Mouse (Mus musculus): ENCODE measurements around the gene Klk1. TPM values are rescaled to one million over a fixed set of nuclear protein-coding genes. Genes with fewer than 3 reads are reported as not detected.

Gene Klk1
- polyA plus RNA-seq (2012; ENCODE audit: low replicate concordance): 1.5 and 4.1 TPM in 2 replicates

DNA sequence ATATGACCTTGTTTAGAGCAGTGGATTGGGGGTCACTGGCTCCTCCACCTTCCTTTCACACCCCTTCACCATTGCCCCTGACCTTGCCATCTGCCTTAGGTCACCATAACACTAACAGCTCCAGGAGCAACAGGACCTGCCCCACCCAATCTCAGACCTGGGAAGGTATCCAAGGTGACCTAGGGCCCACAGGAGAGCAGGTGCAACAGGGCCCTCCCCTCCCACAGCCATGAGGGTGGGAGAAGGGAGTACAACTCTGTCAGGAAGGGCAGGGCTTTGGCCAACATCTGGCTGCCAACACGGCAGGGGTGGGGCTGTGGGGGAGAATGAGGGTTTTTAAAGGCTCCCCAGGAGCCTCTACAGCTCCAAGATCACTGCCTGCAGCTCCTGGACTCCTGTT, at the start of gene Klk1:
Gene Klk1, plus strand, starts transcription at position 285 of the 400 bp plus-strand sequence.

DNA sequence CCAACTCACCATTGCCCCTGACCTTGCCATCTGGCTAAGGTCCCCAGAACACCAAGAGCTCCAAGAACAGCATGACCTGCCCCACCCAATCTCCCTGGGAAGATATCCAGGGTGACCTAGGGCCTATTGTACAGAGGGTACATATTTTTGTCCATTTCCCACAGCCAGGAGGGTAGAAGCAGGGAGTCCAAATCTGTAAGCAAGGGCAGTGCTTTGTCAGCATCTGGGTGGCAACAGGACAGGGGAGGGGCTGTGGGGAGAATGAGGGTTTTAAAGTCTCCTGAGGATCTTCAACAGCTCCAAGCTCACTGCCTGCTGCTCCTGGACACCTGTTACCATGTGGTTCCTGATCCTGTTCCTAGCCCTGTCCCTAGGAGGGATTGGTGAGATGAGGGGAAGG, 37.2 kb upstream of the Klk1 start, which contains the start of gene Klk1b24:
Gene Klk1b24, plus strand, starts transcription at position 301 of the 400 bp plus-strand sequence.

DNA sequence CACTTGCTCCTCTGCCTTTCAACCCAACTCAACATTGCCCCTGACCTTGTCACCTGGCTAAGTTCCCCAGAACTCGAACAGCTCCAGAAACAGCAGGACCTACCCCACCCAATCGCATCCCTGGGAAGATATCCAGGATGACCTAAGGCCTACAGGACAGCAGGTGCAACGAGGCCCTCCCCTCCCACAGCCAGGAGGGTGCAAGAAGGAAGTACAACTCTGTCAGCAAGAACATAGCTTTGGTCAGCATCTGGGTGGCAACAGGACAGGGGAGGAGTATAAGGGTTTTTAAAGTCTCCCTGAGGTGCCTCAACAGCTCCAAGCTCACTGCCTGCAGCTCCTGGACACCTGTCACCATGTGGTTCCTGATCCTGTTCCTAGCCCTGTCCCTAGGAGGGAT, 27.3 kb upstream of the Klk1 start, which contains the start of gene Klk1b3:
Gene Klk1b3, plus strand, starts transcription at position 301 of the 400 bp plus-strand sequence.

GRCm38 (mm10) chr7:44207135-44207534, 18.0 kb upstream of the Klk1 start, which contains the start of gene Klk1b4:
Gene Klk1b4, plus strand, starts transcription at chr7:44207435.

GRCm38 (mm10) chr7:44215645-44216044, 9.5 kb upstream of the Klk1 start, which contains the start of gene Klk1b5:
Gene Klk1b5, plus strand, starts transcription at chr7:44215945.

GRCm38 (mm10) chr7:44235909-44236308, 10.7 kb downstream of the Klk1 start, which contains the start of gene Gm36864:
Gene Gm36864, plus strand, starts transcription at chr7:44236177.

GRCm38 (mm10) chr7:44246055-44246983, 21.2 kb downstream of the Klk1 start, which contains the start of the genes 1700028J19Rik and 2410002F23Rik:
Gene 1700028J19Rik, minus strand, starts transcription at chr7:44246695.
Gene 2410002F23Rik, plus strand, starts transcription at chr7:44246722.

GRCm38 (mm10) chr7:44257278-44257677, 32.1 kb downstream of the Klk1 start, which contains the start of gene Acp4:
Gene Acp4, minus strand, starts transcription at chr7:44257378.

DNA sequence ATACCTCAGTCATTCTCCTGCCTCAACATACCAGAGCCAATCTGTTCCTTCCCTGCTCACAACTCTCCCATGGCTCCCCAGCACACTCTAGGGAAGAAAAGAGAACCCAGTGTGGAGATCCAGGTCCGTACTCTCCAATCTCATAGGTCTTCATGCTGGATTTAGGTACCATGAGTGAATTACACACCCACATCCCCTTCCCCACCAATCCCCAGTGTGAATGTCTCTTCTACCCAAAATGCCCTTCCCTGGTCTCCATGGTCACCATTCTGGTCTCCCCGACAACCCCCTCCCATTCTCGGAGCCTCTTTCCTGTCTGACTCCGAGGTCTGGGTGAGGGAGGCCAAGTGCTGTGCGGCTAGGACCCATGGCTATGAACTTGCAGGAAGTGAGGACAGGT, 36.0 kb downstream of the Klk1 start, which contains the start of gene Gm15517:
Gene Gm15517, plus strand, starts transcription at position 301 of the 400 bp plus-strand sequence.

Other genes with a start within 250 kb of the Klk1 start
- gene Klk1b9, start 249.3 kb upstream of the Klk1 start, polyA plus RNA-seq (2012; ENCODE audit: low replicate concordance): not detected in 2 replicates
- not detected in 2 replicates for gene Klk1b11, start 229.5 kb upstream of the Klk1 start, polyA plus RNA-seq (2012; ENCODE audit: low replicate concordance)
- gene Klk1b26, start 213.2 kb upstream of the Klk1 start, polyA plus RNA-seq (2012; ENCODE audit: low replicate concordance): not detected in 2 replicates
- 1.8 TPM in 1 of 2 replicates, not detected in the other for gene Klk1b27, start 173.1 kb upstream of the Klk1 start, polyA plus RNA-seq (2012; ENCODE audit: low replicate concordance)
- gene Klk1b21, start 123.0 kb upstream of the Klk1 start, polyA plus RNA-seq (2012; ENCODE audit: low replicate concordance): 0.28 TPM in 1 of 2 replicates, not detected in the other
- not detected in 2 replicates for gene Klk1b22, start 112.7 kb upstream of the Klk1 start, polyA plus RNA-seq (2012; ENCODE audit: low replicate concordance)
- gene Klk1b16, start 88.6 kb upstream of the Klk1 start, polyA plus RNA-seq (2012; ENCODE audit: low replicate concordance): not detected in 2 replicates
- not detected in 2 replicates for gene Klk1b24, start 37.1 kb upstream of the Klk1 start, polyA plus RNA-seq (2012; ENCODE audit: low replicate concordance)
- not detected in 2 replicates for gene Klk1b3, start 27.2 kb upstream of the Klk1 start, polyA plus RNA-seq (2012; ENCODE audit: low replicate concordance)
- not detected in 2 replicates for gene Klk1b4, start 17.9 kb upstream of the Klk1 start, polyA plus RNA-seq (2012; ENCODE audit: low replicate concordance)
- gene Klk1b5, start 9.4 kb upstream of the Klk1 start, polyA plus RNA-seq (2012; ENCODE audit: low replicate concordance): 0.30 TPM in 1 of 2 replicates, not detected in the other
- gene Gm36864, start 10.8 kb downstream of the Klk1 start, polyA plus RNA-seq (2012; ENCODE audit: low replicate concordance): not detected in 2 replicates
- gene 1700028J19Rik, start 21.3 kb downstream of the Klk1 start, polyA plus RNA-seq (2012; ENCODE audit: low replicate concordance): 0.83 TPM in 1 of 2 replicates, not detected in the other
- 116 and 153 TPM in 2 replicates for gene 2410002F23Rik, start 21.4 kb downstream of the Klk1 start, polyA plus RNA-seq (2012; ENCODE audit: low replicate concordance)
- gene Acp4, start 32.0 kb downstream of the Klk1 start, polyA plus RNA-seq (2012; ENCODE audit: low replicate concordance): not detected in 2 replicates
- gene Gm15517, start 36.1 kb downstream of the Klk1 start, polyA plus RNA-seq (2012; ENCODE audit: low replicate concordance): not detected in 2 replicates
- gene Clec11a, start 81.5 kb downstream of the Klk1 start, polyA plus RNA-seq (2012; ENCODE audit: low replicate concordance): 0.48 and 0.55 TPM in 2 replicates
- gene Shank1, start 84.9 kb downstream of the Klk1 start, polyA plus RNA-seq (2012; ENCODE audit: low replicate concordance): 10.4 and 21.0 TPM in 2 replicates
- gene Syt3, start 158.7 kb downstream of the Klk1 start, polyA plus RNA-seq (2012; ENCODE audit: low replicate concordance): 0.24 and 0.44 TPM in 2 replicates
- 0.23 TPM in 1 of 2 replicates, not detected in the other for gene 1700008O03Rik, start 160.5 kb downstream of the Klk1 start, polyA plus RNA-seq (2012; ENCODE audit: low replicate concordance)
- not detected in 2 replicates for gene Lrrc4b, start 203.7 kb downstream of the Klk1 start, polyA plus RNA-seq (2012; ENCODE audit: low replicate concordance)
- 0.30 TPM in 1 of 2 replicates, not detected in the other for gene Aspdh, start 240.0 kb downstream of the Klk1 start, polyA plus RNA-seq (2012; ENCODE audit: low replicate concordance)
- 650 and 1,462 TPM in 2 replicates for gene Josd2, start 242.6 kb downstream of the Klk1 start, polyA plus RNA-seq (2012; ENCODE audit: low replicate concordance)